Mouse (Mus musculus) stomach, postnatal 0 days (tissue): ENCODE data around the gene Ano10. TPM values are rescaled to one million over a fixed set of nuclear protein-coding genes. Genes with fewer than 3 reads are reported as not detected.

ENCODE experiments used
- ATAC-seq: fragments of 200-750 bp; cut with Nextera tagmentation; 2 replicates; pipeline ENCODE4 v1.8.0; 2017; ENCODE audit not compliant: low FRiP score, low TSS enrichment
- DNase-seq: peaks from one replicate; pipeline ENCODE4 v3.0.0-alpha.2; 2016; ENCODE audit warnings: low spot score
- H3K27ac ChIP-seq: fragments of 300-500 bp; sonication (generic); replicated peaks from 2 replicates; pipeline ENCODE4 v1.5.1; 2014; ENCODE audit warnings: mild to moderate bottlenecking, control low read depth
- H3K27me3 ChIP-seq: fragments of 300-500 bp; sonication (generic); 2 replicates; pipeline ENCODE4 v1.6.1; 2014; ENCODE audit warnings: low read length; ENCODE audit not compliant: control insufficient read depth, insufficient read depth
- H3K36me3 ChIP-seq: fragments of 300-500 bp; sonication (generic); 2 replicates; pipeline ENCODE4 v1.6.1; 2014; ENCODE audit warnings: low read length, mixed read lengths; ENCODE audit not compliant: control insufficient read depth, insufficient read depth
- H3K4me1 ChIP-seq: fragments of 300-500 bp; sonication (generic); replicated peaks from 2 replicates; pipeline ENCODE4 v1.6.1; 2014; ENCODE audit warnings: antibody characterized with exemption; ENCODE audit not compliant: control insufficient read depth, insufficient read depth
- H3K4me2 ChIP-seq: fragments of 300-500 bp; sonication (generic); replicated peaks from 2 replicates; pipeline ENCODE4 v1.6.1; 2014; ENCODE audit warnings: low read depth, mild to moderate bottlenecking, control low read depth, moderate library complexity
- H3K4me3 ChIP-seq: fragments of 300-500 bp; sonication (generic); 2 replicates; pipeline ENCODE4 v1.5.1; 2014; ENCODE audit warnings: low read depth, low read length, control low read depth
- H3K9ac ChIP-seq: fragments of 300-500 bp; sonication (generic); 2 replicates; pipeline ENCODE4 v1.6.1; 2014; ENCODE audit warnings: mild to moderate bottlenecking, low read length, control low read depth, mixed read lengths
- H3K9me3 ChIP-seq: fragments of 300-500 bp; sonication (generic); 2 replicates; pipeline ENCODE4 v1.6.1; 2016; ENCODE audit warnings: low read length; ENCODE audit not compliant: control insufficient read depth
- CTCF ChIP-seq: IDR thresholded peaks from 2 replicates; pipeline ENCODE4 v1.5.1; 2016; ENCODE audit warnings: antibody characterized with exemption, low read depth, mild to moderate bottlenecking, moderate library complexity
- EP300 ChIP-seq: optimal IDR thresholded peaks from 2 replicates; pipeline ENCODE3; 2016; ENCODE audit warnings: antibody characterized with exemption
- WGBS: fragments of 180-500 bp; shearing (Covaris S2); extraction: QIAGEN DNeasy Blood & Tissue Kit; methylation state at CpG from one replicate; pipeline ENCODE4 v1.1.7; 2014; 5-methylcytosine and 5-hydroxymethylcytosine counted together
- polyA plus RNA-seq: library from polyadenylated mRNA; unstranded; fragments of >200 nt; fragmentation: Nextera tagmentation; extraction: Ambion mirVana; gene quantifications from 2 replicates; pipeline ENCODE4 v1.2.1, GENCODE M21; 2015

Ano10 gene
- polyA plus RNA-seq, 1 experiment from 2014 or later = 30.8 TPM

GRCm38 (mm10) chr9:122149997-122150826 lies 144.0 kb downstream of the Ano10 start:
- H3K4me2 ChIP-seq = no peak overlapping the region
- peaks cover 2% of the 10 kb centered on the region; the same call in 1 of the 2 replicates for H3K36me3 ChIP-seq
- DNase-seq = no peak
- no peak overlapping the region for H3K9ac ChIP-seq
- no peak overlapping the region for H3K4me3 ChIP-seq
- no peak overlapping the region for H3K27ac ChIP-seq
- TF ChIP-seq EP300 = no peak
- no peak for TF ChIP-seq CTCF
- H3K9me3 ChIP-seq = no peaks in the 10 kb centered on the region
- ATAC-seq = no peak
- WGBS = 82% methylated on average over 9 of the region's 9 CpGs
- H3K4me1 ChIP-seq = 0 out of 2 replicates have a peak, but pooled peaks cover 2% of the 10 kb centered on the region
- no peaks in the 10 kb centered on the region for H3K27me3 ChIP-seq

- TF ChIP-seq CTCF (no peak), EP300 (no peak)
- Histone ChIP-seq H3K27ac (no peak overlapping the region), H3K36me3 (peaks cover 6% of the 10 kb centered on the region), H3K9me3 (no peaks in the 10 kb centered on the region), H3K4me3 (no peak overlapping the region), H3K27me3 (no peaks in the 10 kb centered on the region), H3K9ac (no peak overlapping the region), H3K4me2 (no peak overlapping the region), H3K4me1 (0 out of 2 replicates have a peak, but pooled peaks cover 2% of the 10 kb centered on the region)
- DNase-seq (no peak), ATAC-seq (no peak)
- WGBS = 83% methylated on average over 3 of the region's 3 CpGs
Measured at GRCm38 (mm10) chr9:122148356-122148755, 145.9 kb downstream of the Ano10 start.

GRCm38 (mm10) chr9:122146124-122146870 lies 147.9 kb downstream of the Ano10 start:
- Histone ChIP-seq H3K4me1 (0 out of 2 replicates have a peak, but pooled peaks cover 2% of the 10 kb centered on the region), H3K9me3 (no peaks in the 10 kb centered on the region), H3K27ac (peak overlapping the region; percentile 30), H3K4me2 (no peak overlapping the region), H3K4me3 (no peak overlapping the region), H3K36me3 (peaks cover 6% of the 10 kb centered on the region), H3K9ac (no peak overlapping the region), H3K27me3 (no peaks in the 10 kb centered on the region)
- WGBS = 57% methylated on average over 4 of the region's 4 CpGs
- DNase-seq = peak; percentile 38
- ATAC-seq = no peak
- TF ChIP-seq CTCF (no peak), EP300 (no peak)

GRCm38 (mm10) chr9:122145677-122146076 lies 148.5 kb downstream of the Ano10 start:
- DNase-seq = no peak
- Histone ChIP-seq H3K9ac (no peak overlapping the region), H3K27ac (peak overlapping the region; percentile 30), H3K36me3 (peaks cover 6% of the 10 kb centered on the region), H3K9me3 (no peaks in the 10 kb centered on the region), H3K27me3 (no peaks in the 10 kb centered on the region), H3K4me1 (0 out of 2 replicates have a peak, but pooled peaks cover 2% of the 10 kb centered on the region), H3K4me2 (no peak overlapping the region), H3K4me3 (no peak overlapping the region)
- ATAC-seq = no peak
- TF ChIP-seq EP300 (no peak), CTCF (no peak)

GRCm38 (mm10) chr9:122144776-122145175 lies 149.4 kb downstream of the Ano10 start:
- Histone ChIP-seq H3K4me2 (no peak overlapping the region), H3K9me3 (no peaks in the 10 kb centered on the region), H3K27me3 (no peaks in the 10 kb centered on the region), H3K4me1 (0 out of 2 replicates have a peak, but pooled peaks cover 5% of the 10 kb centered on the region), H3K36me3 (peaks cover 6% of the 10 kb centered on the region), H3K27ac (no peak overlapping the region), H3K9ac (no peak overlapping the region), H3K4me3 (no peak overlapping the region)
- ATAC-seq (no peak), DNase-seq (no peak)
- TF ChIP-seq CTCF = peak; percentile 50
- TF ChIP-seq EP300 = no peak
- WGBS = 98% methylated on average over 3 of the region's 3 CpGs
